Mouse (Mus musculus) ES-E14 (cell line): ENCODE measurements around the gene Fars2. TPM values are rescaled to one million over a fixed set of nuclear protein-coding genes. Genes with fewer than 3 reads are reported as not detected.
"Not testable (repeated sequence)": the region's sequence is repeated elsewhere in the genome, so short reads cannot be mapped to it uniquely, and the experiment has no call there.

Source experiments
- DNase-seq: peaks from one replicate; pipeline ENCODE4 v3.0.0-alpha.2; 2013; ENCODE audit warnings: low read depth, low spot score
- H3K27ac ChIP-seq: 2 replicates; pipeline ENCODE4 v1.5.1; 2012; ENCODE audit warnings: low read depth, mild to moderate bottlenecking, low read length, moderate library complexity, mixed read lengths; ENCODE audit not compliant: poor library complexity, insufficient read depth, severe bottlenecking
- H3K36me3 ChIP-seq: 2 replicates; pipeline ENCODE4 v1.6.1; 2012; ENCODE audit warnings: mild to moderate bottlenecking, low read length, moderate library complexity, mixed read lengths; ENCODE audit not compliant: control insufficient read depth, poor library complexity, insufficient read depth, severe bottlenecking
- H3K4me1 ChIP-seq, 2 experiments: fragments of 150-350 bp in 1 of 2; sonication (generic) in 1 of 2; 2 replicates each; pipeline ENCODE4 v1.6.1; 2012; ENCODE audit warnings: low read length in 2 of 2, mild to moderate bottlenecking in 1 of 2, mixed read lengths in 1 of 2; ENCODE audit not compliant: control insufficient read depth in 2 of 2, insufficient read depth in 2 of 2, poor library complexity in 1 of 2
- H3K4me3 ChIP-seq, 2 experiments: fragments of 150-350 bp in 1 of 2; sonication (generic) in 1 of 2; 2 replicates each; pipeline ENCODE4 v1.5.1; 2012; ENCODE audit warnings: low read length in 2 of 2, low read depth in 1 of 2, mild to moderate bottlenecking in 1 of 2, mixed read lengths in 1 of 2; ENCODE audit not compliant: insufficient read depth in 1 of 2, poor library complexity in 1 of 2, severe bottlenecking in 1 of 2
- H3K9ac ChIP-seq: 2 replicates; pipeline ENCODE4 v1.6.1; 2012; ENCODE audit warnings: low read depth, mild to moderate bottlenecking, low read length, mixed read lengths; ENCODE audit not compliant: poor library complexity, insufficient read depth, severe bottlenecking
- H3K9me3 ChIP-seq: fragments of 150-350 bp; sonication (generic); 2 replicates; pipeline ENCODE4 v1.6.1; 2012; ENCODE audit warnings: low read depth, mild to moderate bottlenecking, low read length; ENCODE audit not compliant: control insufficient read depth, insufficient read depth
- CHD2 ChIP-seq: IDR thresholded peaks from 2 replicates; pipeline ENCODE4 v1.6.1; 2014; ENCODE audit warnings: mild to moderate bottlenecking, low read depth, low read length, inconsistent platforms
- HCFC1 ChIP-seq: IDR thresholded peaks from 2 replicates; pipeline ENCODE4 v1.6.1; 2012; ENCODE audit warnings: low read length, inconsistent platforms, borderline replicate concordance; ENCODE audit not compliant: insufficient read depth
- MAFK ChIP-seq: IDR thresholded peaks from 2 replicates; pipeline ENCODE4 v1.6.1; 2014; ENCODE audit warnings: mild to moderate bottlenecking, low read depth, low read length, inconsistent platforms; ENCODE audit not compliant: insufficient read depth
- ZC3H11A ChIP-seq: IDR thresholded peaks from 2 replicates; pipeline ENCODE4 v1.6.1; 2012; ENCODE audit warnings: low read depth, mild to moderate bottlenecking, inconsistent platforms, low read length, borderline replicate concordance
- ZNF384 ChIP-seq: IDR thresholded peaks from 2 replicates; pipeline ENCODE4 v1.6.1; 2012; ENCODE audit warnings: low read depth, low read length, inconsistent platforms
- in situ Hi-C, 2 experiments: fragments of 600-800 bp; cut with MboI; formaldehyde crosslinking; loops; one replicate each; pipeline ENCODE4 v1.15.1; 2025; ENCODE audit warnings: low sequenced_read_pairs in 2 of 2, inconsistent platforms in 1 of 2; ENCODE audit not compliant: unreplicated experiment in 2 of 2
- total RNA-seq: library from RNA; depleted of rRNA; stranded (reverse); fragments of 300-350 nt; gene quantifications from 2 replicates; pipeline ENCODE4 v1.2.3, GENCODE M21; 2012

Fars2 gene
- total RNA-seq, 1 experiment, result 22.0 TPM

- Histone ChIP-seq H3K36me3 (no peaks in the 10 kb centered on the region), H3K4me1 (no peaks in the 10 kb centered on the region)
- TF ChIP-seq ZNF384 (no peak), ZC3H11A (no peak), CHD2 (no peak), MAFK (no peak), HCFC1 (no peak)
These were observed 46.2 kb downstream of the Fars2 start for GRCm38 (mm10) chr13:36163411-36163810.

GRCm38 (mm10) chr13:36163898-36164297 lies 46.7 kb downstream of the Fars2 start:
- no peak for TF ChIP-seq HCFC1
- TF ChIP-seq ZC3H11A, result no peak
- no peak for TF ChIP-seq ZNF384
- no peak for TF ChIP-seq CHD2
- TF ChIP-seq MAFK, result no peak
- no peak for DNase-seq
- no peaks in the 10 kb centered on the region for H3K4me1 ChIP-seq
- in situ Hi-C loops, result no loop called here
- no peaks in the 10 kb centered on the region for H3K9me3 ChIP-seq
- no peak overlapping the region for H3K27ac ChIP-seq
- H3K4me3 ChIP-seq, result no peak overlapping the region
- no peak overlapping the region for H3K9ac ChIP-seq
- no peaks in the 10 kb centered on the region for H3K36me3 ChIP-seq

More at GRCm38 (mm10) chr13:36163411-36163810, 46.2 kb downstream of the Fars2 start:
- no peak overlapping the region for H3K4me3 ChIP-seq
- H3K9ac ChIP-seq, result no peak overlapping the region
- H3K9me3 ChIP-seq, result no peaks in the 10 kb centered on the region
- DNase-seq, result no peak
- in situ Hi-C loops, result no loop called here
- no peak overlapping the region for H3K27ac ChIP-seq

GRCm38 (mm10) chr13:36172981-36173380 lies 55.8 kb downstream of the Fars2 start:
- H3K36me3 ChIP-seq, in situ Hi-C loops, H3K27ac ChIP-seq, H3K4me3 ChIP-seq, H3K9me3 ChIP-seq, H3K4me1 ChIP-seq, DNase-seq, H3K9ac ChIP-seq: not testable (repeated sequence)

- H3K4me1 ChIP-seq, result no peaks in the 10 kb centered on the region
- no peaks in the 10 kb centered on the region for H3K36me3 ChIP-seq
- H3K27ac ChIP-seq, result no peak overlapping the region
- H3K9me3 ChIP-seq, result no peaks in the 10 kb centered on the region
- in situ Hi-C loops, result no loop called here
- no peak overlapping the region for H3K4me3 ChIP-seq
- TF ChIP-seq ZC3H11A (no peak), HCFC1 (no peak), ZNF384 (no peak), CHD2 (no peak), MAFK (no peak)
- no peak for DNase-seq
- H3K9ac ChIP-seq, result no peak overlapping the region
These were observed 56.9 kb downstream of the Fars2 start for GRCm38 (mm10) chr13:36174101-36174500.

- H3K36me3 ChIP-seq, result no peaks in the 10 kb centered on the region
- H3K9me3 ChIP-seq, result no peaks in the 10 kb centered on the region
- no peak overlapping the region for H3K4me3 ChIP-seq
- H3K27ac ChIP-seq, result no peak overlapping the region
- H3K9ac ChIP-seq, result no peak overlapping the region
- H3K4me1 ChIP-seq, result no peaks in the 10 kb centered on the region
- no peak for TF ChIP-seq CHD2
- no peak for TF ChIP-seq ZC3H11A
- TF ChIP-seq ZNF384, result no peak
- no peak for TF ChIP-seq HCFC1
- no peak for TF ChIP-seq MAFK
- in situ Hi-C loops, result no loop called here
- DNase-seq, result no peak
These were observed 57.6 kb downstream of the Fars2 start for GRCm38 (mm10) chr13:36174772-36175171.
